Mouse (Mus musculus): Measurements from ENCODE around the gene Foxm1.

Foxm1 gene

DNA sequence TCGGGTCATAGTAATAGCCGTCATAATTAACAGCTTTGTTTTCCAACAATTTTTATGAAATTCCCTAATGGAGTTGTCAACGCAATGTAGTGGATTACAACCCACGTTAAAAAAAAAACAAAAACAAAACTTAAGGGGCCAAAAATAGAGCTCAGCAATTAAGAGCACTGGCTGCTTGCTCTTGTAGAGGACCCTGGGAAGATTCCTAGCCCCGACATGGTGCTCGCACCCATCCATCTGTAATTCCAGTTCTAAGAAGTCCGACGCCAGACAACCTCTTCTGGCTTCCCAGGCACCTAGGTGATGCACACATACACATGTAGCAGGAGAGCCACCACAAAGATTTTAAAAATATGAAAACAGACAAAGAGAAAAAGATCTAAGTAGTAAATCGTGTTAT lies 62.3 kb downstream of the Foxm1 start:
- no peak for DNase-seq (ENCODE audit: low spot score)

Measured in testis, postnatal 14 days (tissue).